Mouse (Mus musculus): ENCODE measurements around the gene Ttll10. TPM values are rescaled to one million over a fixed set of nuclear protein-coding genes. Genes with fewer than 3 reads are reported as not detected.

Ttll10 gene
- polyA plus RNA-seq, 1 experiment = 641 TPM

GRCm38 (mm10) chr4:156065156-156065894 is 6.1 kb upstream of the Ttll10 start:
- no peak overlapping the region for H3K27ac ChIP-seq (ENCODE audit: control insufficient read depth, insufficient read depth, low read depth, low read length)
- TF ChIP-seq CTCF (IDR thresholded peaks at IDR 0.05; ENCODE audit: control insufficient read depth, insufficient read depth, insufficient replicate concordance, low read depth, low read length) (no peak), POLR2A (IDR thresholded peaks at IDR 0.05; ENCODE audit: control insufficient read depth, low read depth, low read length) (no peak)
- no peaks in the 10 kb centered on the region for H3K27me3 ChIP-seq (ENCODE audit: control insufficient read depth, insufficient read depth, low read length)
- H3K4me3 ChIP-seq (ENCODE audit: control insufficient read depth, low read depth, low read length) = peak overlapping the region; percentile 62
- no peaks in the 10 kb centered on the region for H3K4me1 ChIP-seq (ENCODE audit: control insufficient read depth, insufficient read depth, low read length)
- H3K36me3 ChIP-seq (ENCODE audit: control insufficient read depth, insufficient read depth, low read length) = no peaks in the 10 kb centered on the region

GRCm38 (mm10) chr4:156064510-156064897 is 5.3 kb upstream of the Ttll10 start:
- no peaks in the 10 kb centered on the region for H3K4me1 ChIP-seq (ENCODE audit: control insufficient read depth, insufficient read depth, low read length)
- H3K27me3 ChIP-seq (ENCODE audit: control insufficient read depth, insufficient read depth, low read length) = no peaks in the 10 kb centered on the region
- H3K36me3 ChIP-seq (ENCODE audit: control insufficient read depth, insufficient read depth, low read length) = no peaks in the 10 kb centered on the region
- TF ChIP-seq POLR2A (IDR thresholded peaks at IDR 0.05; ENCODE audit: control insufficient read depth, low read depth, low read length) (no peak), CTCF (IDR thresholded peaks at IDR 0.05; ENCODE audit: control insufficient read depth, insufficient read depth, insufficient replicate concordance, low read depth, low read length) (no peak)
- H3K27ac ChIP-seq (ENCODE audit: control insufficient read depth, insufficient read depth, low read depth, low read length) = no peak overlapping the region
- H3K4me3 ChIP-seq (ENCODE audit: control insufficient read depth, low read depth, low read length) = peak overlapping the region; percentile 62

- no peaks in the 10 kb centered on the region for H3K27me3 ChIP-seq (ENCODE audit: control insufficient read depth, insufficient read depth, low read length)
- TF ChIP-seq CTCF (IDR thresholded peaks at IDR 0.05; ENCODE audit: control insufficient read depth, insufficient read depth, insufficient replicate concordance, low read depth, low read length) (no peak), POLR2A (IDR thresholded peaks at IDR 0.05; ENCODE audit: control insufficient read depth, low read depth, low read length) (peak; percentile 41; the same call in 1 of the 2 replicates)
- no peaks in the 10 kb centered on the region for H3K4me1 ChIP-seq (ENCODE audit: control insufficient read depth, insufficient read depth, low read length)
- peak overlapping the region; percentile 62 for H3K4me3 ChIP-seq (ENCODE audit: control insufficient read depth, low read depth, low read length)
- no peaks in the 10 kb centered on the region for H3K36me3 ChIP-seq (ENCODE audit: control insufficient read depth, insufficient read depth, low read length)
- peak overlapping the region; percentile 16; the same call in 1 of the 2 replicates for H3K27ac ChIP-seq (ENCODE audit: control insufficient read depth, insufficient read depth, low read depth, low read length)
Measured at GRCm38 (mm10) chr4:156063861-156064509, 4.8 kb upstream of the Ttll10 start.

GRCm38 (mm10) chr4:156059713-156060112 is 499 bp upstream of the Ttll10 start:
- H3K27ac ChIP-seq (ENCODE audit: control insufficient read depth, insufficient read depth, low read depth, low read length) = no peak overlapping the region
- no peaks in the 10 kb centered on the region for H3K27me3 ChIP-seq (ENCODE audit: control insufficient read depth, insufficient read depth, low read length)
- no peaks in the 10 kb centered on the region for H3K4me1 ChIP-seq (ENCODE audit: control insufficient read depth, insufficient read depth, low read length)
- no peak for TF ChIP-seq POLR2A (IDR thresholded peaks at IDR 0.05; ENCODE audit: control insufficient read depth, low read depth, low read length)
- TF ChIP-seq CTCF (IDR thresholded peaks at IDR 0.05; ENCODE audit: control insufficient read depth, insufficient read depth, insufficient replicate concordance, low read depth, low read length) = no peak
- H3K36me3 ChIP-seq (ENCODE audit: control insufficient read depth, insufficient read depth, low read length) = no peaks in the 10 kb centered on the region
- H3K4me3 ChIP-seq (ENCODE audit: control insufficient read depth, low read depth, low read length) = no peak overlapping the region

GRCm38 (mm10) chr4:156058826-156059225 is 388 bp downstream of the Ttll10 start:
- H3K27me3 ChIP-seq (ENCODE audit: control insufficient read depth, insufficient read depth, low read length) = no peaks in the 10 kb centered on the region
- no peak overlapping the region for H3K4me3 ChIP-seq (ENCODE audit: control insufficient read depth, low read depth, low read length)
- H3K36me3 ChIP-seq (ENCODE audit: control insufficient read depth, insufficient read depth, low read length) = no peaks in the 10 kb centered on the region
- no peaks in the 10 kb centered on the region for H3K4me1 ChIP-seq (ENCODE audit: control insufficient read depth, insufficient read depth, low read length)
- no peak overlapping the region for H3K27ac ChIP-seq (ENCODE audit: control insufficient read depth, insufficient read depth, low read depth, low read length)
- TF ChIP-seq CTCF (IDR thresholded peaks at IDR 0.05; ENCODE audit: control insufficient read depth, insufficient read depth, insufficient replicate concordance, low read depth, low read length) = no peak
- TF ChIP-seq POLR2A (IDR thresholded peaks at IDR 0.05; ENCODE audit: control insufficient read depth, low read depth, low read length) = no peak

GRCm38 (mm10) chr4:156057702-156058101 is 1.5 kb downstream of the Ttll10 start:
- no peaks in the 10 kb centered on the region for H3K36me3 ChIP-seq (ENCODE audit: control insufficient read depth, insufficient read depth, low read length)
- no peaks in the 10 kb centered on the region for H3K4me1 ChIP-seq (ENCODE audit: control insufficient read depth, insufficient read depth, low read length)
- no peaks in the 10 kb centered on the region for H3K27me3 ChIP-seq (ENCODE audit: control insufficient read depth, insufficient read depth, low read length)
- H3K4me3 ChIP-seq (ENCODE audit: control insufficient read depth, low read depth, low read length) = no peak overlapping the region
- no peak overlapping the region for H3K27ac ChIP-seq (ENCODE audit: control insufficient read depth, insufficient read depth, low read depth, low read length)
- TF ChIP-seq CTCF (IDR thresholded peaks at IDR 0.05; ENCODE audit: control insufficient read depth, insufficient read depth, insufficient replicate concordance, low read depth, low read length) (no peak), POLR2A (IDR thresholded peaks at IDR 0.05; ENCODE audit: control insufficient read depth, low read depth, low read length) (no peak)

GRCm38 (mm10) chr4:156055173-156055572 is 4.0 kb downstream of the Ttll10 start:
- Histone ChIP-seq H3K4me3 (ENCODE audit: control insufficient read depth, low read depth, low read length) (no peak overlapping the region), H3K36me3 (ENCODE audit: control insufficient read depth, insufficient read depth, low read length) (no peaks in the 10 kb centered on the region), H3K27ac (ENCODE audit: control insufficient read depth, insufficient read depth, low read depth, low read length) (no peak overlapping the region), H3K27me3 (ENCODE audit: control insufficient read depth, insufficient read depth, low read length) (no peaks in the 10 kb centered on the region), H3K4me1 (ENCODE audit: control insufficient read depth, insufficient read depth, low read length) (no peaks in the 10 kb centered on the region)
- TF ChIP-seq POLR2A (IDR thresholded peaks at IDR 0.05; ENCODE audit: control insufficient read depth, low read depth, low read length) (no peak), CTCF (IDR thresholded peaks at IDR 0.05; ENCODE audit: control insufficient read depth, insufficient read depth, insufficient replicate concordance, low read depth, low read length) (no peak)

Measured in testis, adult 2 months (tissue).